Mouse (Mus musculus) c-Kit-positive CD71-negative TER-119-negative erythroid progenitor cells, embryonic 14.5 days (primary cell): ENCODE data around the gene Inpp4b.

Source experiments
- DNase-seq: peaks from one replicate; pipeline ENCODE4 v3.0.0-alpha.2; 2013; ENCODE audit warnings: low read depth

Gene Inpp4b

DNA sequence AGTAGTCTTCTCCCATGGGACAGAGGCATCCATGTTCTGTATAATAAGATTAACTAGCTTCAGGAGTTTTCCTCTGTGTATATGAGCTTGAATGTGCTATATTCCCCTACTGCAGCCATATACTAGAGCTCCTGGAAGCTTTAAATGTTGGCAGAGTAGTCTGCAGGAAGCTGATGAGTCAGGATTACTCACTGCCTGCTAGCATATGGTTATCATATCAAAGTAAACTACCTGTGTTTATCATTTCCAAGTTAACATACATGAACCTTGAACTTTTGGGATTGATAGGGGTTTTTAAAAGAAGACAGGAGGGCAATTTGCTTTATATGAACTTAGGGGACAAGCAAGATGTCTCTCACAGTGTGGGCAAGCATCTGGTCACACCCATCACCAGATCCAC is 498.2 kb downstream of the Inpp4b start:
- DNase-seq: no peak

DNA sequence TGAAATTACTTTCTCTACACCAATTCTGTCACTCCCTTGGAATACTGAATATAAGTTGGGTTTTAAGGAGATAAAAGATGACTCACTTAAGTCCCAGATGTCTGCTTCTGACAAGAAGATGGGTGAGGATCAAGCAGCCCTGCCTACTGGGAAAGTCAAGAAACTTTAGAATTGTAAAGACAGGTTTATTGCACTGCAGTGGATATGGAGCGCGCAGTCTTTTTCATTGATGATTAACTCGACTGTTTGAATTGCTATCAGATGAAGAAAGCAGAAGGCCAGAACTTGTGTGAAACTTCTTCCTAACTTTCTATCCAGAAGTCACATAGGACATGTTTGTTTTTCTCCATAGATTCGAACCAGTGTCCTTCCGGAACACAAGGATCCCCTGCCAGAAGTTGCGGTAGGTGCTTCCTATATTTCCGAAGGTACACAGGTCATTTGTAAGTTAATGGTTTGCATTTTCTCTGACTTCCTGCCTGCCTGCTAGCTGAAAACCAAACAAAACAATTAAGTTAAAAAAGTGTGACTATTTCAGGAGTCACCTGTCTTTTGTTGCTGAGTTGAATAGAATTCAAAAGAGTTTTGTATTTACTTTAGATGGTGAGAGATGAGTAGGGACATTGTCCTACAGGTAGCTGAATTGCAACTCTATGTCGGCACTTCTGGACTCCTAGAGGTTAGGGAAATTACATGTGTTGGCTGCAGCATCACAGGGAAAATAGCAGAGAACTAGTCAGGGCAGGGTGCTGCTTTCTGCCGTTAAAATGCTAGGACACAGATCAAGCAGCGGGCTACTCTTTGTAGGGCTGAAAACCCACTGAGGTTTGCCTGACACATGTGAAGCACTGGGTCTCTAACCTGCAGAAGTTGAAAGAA is 502.0 kb downstream of the Inpp4b start:
- no peak for DNase-seq

DNA sequence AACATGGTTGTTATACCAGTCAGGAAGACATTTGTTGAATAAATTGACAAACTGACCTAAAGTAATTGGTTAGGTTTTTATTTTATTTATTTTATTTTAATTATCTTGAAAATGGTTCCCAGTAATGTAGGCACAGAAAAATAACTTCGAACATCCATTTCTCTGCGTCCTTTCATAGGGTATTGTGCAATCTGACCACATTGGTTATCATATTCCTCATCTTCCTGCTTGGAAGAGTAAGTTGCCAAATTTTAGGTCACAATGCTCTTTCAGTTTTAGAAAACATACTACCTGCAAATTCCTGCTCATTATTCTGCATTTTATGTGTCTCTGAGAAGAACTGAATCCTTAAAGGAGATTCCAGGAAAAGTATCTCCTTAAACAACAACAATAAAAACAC is 505.6 kb downstream of the Inpp4b start:
- DNase-seq: no peak

DNA sequence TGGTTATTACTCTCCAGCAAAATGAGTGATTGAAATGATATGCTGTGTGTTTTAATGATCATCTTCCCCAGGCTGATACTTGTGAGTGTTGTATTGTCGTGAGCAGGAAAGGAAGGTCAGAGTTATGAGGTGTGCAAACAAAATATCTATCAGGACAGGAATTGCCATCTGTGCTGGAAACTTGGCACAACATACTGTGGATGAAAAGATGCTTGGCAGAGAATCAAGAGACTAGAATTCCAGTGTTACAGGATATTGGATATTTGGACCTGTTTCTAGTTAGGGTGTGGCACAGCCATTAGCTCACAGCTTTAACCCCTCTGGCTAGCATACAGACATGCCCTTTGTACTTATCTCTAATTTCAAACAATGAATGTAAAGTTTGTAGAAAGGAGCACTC is 507.6 kb downstream of the Inpp4b start:
- DNase-seq: no peak

DNA sequence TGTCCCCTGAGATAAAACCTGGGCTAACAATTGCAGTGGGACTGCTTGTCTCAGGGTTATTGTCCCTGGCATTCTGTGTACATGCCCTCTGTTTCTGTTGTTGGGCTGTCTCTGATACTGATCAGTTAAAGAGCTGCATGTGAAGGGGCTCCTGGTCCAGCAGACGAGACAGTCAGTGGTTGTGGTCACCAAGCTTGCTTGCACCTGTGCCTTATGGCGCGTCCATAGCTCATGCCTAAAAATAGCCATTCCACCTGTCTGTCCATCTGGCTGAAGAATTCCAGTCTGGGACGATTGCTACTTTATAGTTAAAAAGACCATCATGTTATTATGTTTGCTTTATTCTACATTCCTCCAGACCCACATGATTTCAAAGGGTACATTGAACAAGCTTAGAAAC is 510.8 kb downstream of the Inpp4b start:
- no peak for DNase-seq

DNA sequence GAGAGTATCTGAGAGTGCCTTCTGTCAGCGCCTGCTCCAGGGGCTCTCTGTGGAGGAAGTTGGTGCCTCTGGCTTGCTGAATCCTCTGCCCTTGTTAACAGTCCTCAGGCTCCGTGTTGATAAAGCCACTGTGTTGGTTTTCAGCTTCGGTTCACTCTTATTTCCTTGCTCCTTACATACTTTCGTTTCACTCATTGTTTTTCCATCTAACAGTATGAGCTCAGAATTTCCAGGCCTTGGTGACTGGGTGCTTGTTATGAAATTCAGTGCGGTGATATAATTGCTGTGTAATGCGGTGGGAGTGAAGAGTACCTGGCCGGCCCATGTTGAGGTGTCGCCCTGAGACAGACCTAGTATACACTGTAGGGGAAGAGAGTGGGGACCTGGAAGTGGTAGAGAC is 512.2 kb downstream of the Inpp4b start:
- DNase-seq: no peak

DNA sequence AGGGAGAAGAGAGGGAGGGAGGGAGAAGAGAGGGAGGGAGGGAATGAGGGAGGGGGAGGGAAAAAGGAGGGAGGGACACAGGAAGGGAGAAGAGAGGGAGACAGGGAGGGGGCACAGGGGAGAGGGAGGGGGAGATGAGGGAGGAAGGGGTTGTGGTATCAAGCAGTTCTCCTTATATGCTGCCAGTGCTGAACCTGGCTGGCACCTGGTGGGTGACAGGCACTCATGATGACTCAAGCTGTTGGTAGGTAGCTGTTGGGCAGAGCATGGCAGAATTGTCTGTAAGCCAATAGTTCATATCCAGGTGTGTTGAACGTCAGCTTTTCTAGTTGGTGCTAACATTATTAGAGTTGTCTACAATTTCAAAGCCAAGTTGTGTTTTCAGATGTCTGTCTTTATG is 512.7 kb downstream of the Inpp4b start:
- DNase-seq: no peak

DNA sequence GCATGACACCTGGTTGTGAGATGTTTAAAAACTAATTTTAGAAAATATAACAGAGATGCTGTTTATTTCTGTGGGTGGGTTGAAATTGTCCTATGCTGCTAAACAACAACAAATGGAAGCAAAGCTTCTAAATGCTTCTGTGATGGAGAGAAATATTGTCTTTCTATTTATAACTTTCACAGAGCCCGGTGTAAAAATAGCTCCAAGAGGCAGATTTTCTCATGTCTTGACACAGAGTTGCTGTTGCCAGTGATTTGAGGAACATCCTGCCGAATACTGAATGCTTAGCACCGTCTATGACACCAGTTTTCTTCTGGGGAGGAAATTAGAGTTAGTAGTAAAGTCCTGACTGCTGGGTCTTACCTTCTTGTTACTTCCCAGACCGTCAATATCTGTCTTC is 513.8 kb downstream of the Inpp4b start:
- DNase-seq: no peak

DNA sequence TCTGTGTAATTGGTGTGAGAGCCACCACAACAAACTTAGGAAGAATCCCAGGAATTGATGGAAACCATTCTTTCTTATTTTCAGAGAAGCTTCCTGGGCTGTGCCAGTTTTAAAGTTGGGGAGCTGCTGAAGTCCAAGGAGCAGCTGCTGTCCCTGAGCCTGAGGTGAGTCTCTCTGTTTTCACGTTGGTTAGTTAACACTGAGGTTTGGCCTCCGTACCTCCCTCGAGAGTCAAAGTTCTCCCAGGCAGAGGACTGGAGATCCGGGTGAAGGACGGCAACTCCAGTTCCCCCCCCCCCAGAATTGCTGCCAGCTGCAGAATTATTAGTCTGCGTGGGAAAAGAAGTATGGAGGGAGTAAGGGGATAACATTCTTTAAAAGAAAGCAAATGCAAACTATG is 514.3 kb downstream of the Inpp4b start:
- DNase-seq: no peak

DNA sequence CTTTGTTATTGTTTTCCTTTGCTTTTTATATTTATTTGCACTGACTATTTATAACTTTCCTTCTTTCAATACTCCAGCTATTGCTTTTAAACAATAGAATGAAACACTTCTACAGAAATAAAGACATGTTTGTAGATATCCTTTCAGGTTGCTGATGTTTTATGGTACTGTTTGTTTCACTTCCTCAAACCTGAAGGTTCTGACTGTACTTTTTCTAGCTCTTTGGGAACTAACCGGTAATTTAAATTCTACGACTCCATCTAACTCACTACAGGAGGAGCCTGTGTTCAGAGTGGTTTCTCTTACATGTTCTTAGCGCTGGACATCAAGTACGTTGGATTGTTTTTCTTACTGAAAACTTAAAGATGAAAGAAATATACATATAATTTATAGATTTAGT is 516.0 kb downstream of the Inpp4b start:
- no peak for DNase-seq

DNA sequence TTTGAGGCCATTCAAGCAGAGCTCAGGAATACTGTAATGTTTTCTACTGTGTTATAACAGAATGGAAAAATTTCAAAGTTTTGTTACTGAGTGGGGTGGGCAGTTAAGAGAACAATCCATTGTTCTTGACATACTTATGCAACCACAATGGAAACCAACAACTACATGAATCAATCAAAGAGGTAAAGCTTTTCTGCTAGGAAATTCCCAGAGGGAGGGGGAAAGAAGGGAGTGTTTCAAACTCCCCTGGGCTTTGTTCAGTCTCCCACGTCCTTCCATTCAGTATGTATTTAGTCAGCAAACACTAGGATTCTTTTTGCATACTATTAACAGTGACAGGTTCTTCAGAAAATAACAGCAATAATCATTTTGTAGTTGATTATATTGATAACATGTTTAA is 517.4 kb downstream of the Inpp4b start:
- no peak for DNase-seq

DNA sequence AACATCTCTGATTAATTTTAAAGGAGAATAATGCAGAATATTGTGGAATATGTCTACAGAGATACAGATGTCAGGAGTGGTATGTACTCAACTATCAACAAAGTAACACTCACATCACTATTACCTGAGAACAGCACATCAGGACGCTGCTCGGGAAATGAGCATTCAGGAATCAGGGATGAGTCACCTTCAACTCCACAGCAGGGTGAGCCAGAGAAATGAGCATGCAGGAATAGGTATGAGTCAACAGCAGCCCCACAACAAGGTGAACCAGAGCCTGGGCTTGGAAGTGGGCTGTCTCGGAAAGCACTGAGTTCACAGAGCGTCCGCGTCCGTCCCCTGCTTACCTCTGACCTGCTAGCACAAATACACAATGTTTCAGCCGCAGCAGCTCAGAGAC is 519.0 kb downstream of the Inpp4b start:
- no peak for DNase-seq

DNA sequence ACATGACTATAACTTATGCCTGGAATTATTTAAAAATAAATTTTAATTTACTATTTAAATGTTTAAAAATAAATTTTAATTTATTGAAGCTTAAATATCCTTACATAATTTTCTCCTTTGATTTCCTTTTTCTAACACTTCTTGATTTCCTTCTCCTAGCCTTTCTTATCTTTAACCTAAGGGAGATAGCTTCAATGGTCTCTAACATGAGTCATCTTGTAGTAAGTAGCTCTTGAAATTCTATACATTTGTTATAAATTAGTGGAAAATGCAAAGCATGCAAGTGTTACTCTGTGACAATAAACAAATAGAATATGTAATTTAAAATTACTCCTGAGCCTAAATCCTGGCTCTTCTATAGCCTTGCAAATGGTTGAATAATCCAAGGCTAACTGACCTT is 520.4 kb downstream of the Inpp4b start:
- DNase-seq: no peak

DNA sequence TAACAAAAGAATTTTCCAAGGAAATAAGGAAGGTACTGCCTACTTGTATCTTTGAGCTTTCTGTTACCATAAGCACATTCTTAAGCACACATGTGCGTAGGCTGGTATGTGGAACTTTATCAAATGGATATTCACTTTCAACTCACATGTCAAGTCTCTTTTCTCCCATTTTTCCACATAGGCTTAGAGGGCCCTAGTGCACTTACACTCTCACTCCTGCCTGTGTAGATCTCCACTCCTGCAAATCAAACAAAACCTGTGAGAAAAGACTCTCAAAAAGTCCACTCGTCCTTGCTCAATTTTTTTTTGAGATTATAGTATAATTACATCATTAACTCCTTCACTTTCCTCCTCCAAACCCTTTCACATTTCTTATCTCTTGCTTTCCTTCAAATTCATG is 522.0 kb downstream of the Inpp4b start:
- DNase-seq: no peak

DNA sequence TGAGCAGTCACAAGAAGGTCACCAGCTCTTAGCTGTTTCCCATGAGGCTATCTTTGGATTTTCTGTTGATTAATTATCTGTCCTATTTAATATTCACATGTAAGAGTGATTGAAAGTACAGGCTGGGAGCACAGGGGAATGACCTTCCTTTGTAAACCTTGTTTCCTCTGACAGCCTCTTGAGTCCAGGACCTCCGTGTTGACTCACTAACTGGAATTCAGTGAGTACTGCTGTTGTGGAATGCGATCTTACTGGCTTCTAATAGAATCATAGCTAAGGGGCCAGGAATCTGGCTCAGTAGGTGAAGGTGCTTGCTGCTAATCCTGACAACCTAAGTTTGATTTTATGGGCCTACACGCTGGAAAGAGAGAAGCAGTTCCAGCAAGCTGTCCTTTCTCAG is 523.3 kb downstream of the Inpp4b start:
- no peak for DNase-seq

DNA sequence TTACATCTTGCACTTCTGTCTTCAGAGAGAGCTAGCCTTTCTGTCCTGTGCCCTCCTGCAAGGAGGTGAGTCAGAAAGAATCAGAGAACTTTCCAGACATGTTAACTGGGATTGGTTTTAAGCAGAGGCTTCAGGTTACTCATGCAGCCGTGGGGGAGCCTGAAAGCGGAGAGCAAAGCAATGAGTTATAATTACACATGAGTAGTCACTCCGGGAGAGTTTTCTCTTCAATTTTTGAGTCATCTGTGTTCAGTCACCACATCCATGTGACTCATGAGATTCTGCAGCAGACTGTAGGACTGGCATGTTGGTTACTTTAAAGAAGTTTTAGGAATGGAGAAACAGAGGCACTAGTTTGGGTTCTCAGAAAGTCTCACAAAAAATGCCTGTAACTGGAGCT is 524.7 kb downstream of the Inpp4b start:
- DNase-seq: no peak

DNA sequence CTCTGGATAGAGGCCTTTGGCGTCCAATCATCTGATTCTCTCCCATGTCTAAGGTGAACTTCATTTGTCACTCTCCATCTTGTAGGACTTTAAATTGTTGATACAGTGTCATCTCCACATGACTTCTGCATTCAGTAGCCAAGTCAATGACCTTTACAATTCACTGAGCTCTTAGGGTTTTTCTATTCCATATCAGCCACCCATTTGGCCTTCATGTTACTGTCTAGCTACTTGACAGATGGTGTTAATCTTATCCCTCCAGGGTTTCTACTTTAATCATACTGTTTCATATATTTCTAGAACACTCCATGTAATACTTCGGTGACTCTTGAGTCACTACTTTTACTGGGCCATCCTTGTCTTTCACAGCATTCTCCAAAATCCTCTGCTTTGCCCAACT is 528.1 kb downstream of the Inpp4b start:
- DNase-seq: no peak

DNA sequence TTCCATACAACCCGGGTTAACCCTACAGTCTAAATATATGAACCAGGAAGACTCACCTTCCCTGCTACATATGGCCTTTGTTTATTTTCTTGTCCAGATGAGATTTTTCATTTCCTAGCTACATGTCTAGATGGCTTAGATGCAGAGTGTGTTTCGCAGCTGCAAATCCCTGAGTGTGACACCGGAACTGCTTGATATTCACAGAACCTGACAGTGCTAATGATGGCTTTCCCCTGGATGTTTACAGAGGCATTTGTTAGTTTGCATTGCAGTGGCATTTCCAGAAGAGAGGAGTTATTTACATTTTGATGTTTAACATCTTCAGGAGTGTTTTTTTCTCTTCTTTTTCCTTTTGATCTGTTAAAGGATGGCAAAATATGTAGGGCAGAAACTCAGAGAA is 537.7 kb downstream of the Inpp4b start:
- no peak for DNase-seq

DNA sequence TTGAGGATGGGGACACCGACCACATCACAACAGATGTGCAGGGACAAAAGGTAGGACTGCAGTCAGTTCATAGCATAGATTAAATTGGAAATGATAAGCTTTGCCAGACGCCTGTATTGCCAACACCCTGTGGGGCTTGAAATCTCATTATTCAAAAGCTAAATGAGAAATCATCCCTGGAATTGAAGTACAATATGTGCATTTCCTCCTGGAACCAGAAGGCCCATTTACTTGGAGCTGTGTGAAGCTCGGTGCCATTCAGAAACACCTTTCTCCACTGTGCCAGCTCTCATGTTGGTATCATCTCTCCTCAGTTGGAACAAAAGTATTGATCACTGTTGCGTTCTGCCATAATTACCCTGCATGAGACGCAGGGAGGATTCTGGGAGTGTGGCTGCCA is 541.8 kb downstream of the Inpp4b start:
- no peak for DNase-seq

DNA sequence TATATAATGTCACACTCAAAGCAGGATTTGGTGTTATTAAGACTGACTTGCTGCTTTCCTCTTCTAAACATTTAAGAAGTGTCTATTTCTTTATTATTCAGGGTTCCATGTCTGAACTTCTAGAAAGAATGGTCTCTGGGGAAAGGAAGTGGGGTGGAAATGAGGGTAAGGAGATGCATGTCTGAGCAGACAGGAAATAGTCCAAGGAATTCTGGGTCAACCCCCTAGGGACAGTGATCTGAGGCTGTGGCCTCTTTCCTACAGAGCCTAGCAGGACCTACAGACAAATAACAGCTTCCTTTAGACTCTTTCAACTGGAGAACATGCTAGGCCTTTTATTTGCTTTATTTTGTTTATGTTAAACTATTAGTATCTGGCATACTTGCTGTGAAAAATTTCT is 546.5 kb downstream of the Inpp4b start:
- no peak for DNase-seq

DNA sequence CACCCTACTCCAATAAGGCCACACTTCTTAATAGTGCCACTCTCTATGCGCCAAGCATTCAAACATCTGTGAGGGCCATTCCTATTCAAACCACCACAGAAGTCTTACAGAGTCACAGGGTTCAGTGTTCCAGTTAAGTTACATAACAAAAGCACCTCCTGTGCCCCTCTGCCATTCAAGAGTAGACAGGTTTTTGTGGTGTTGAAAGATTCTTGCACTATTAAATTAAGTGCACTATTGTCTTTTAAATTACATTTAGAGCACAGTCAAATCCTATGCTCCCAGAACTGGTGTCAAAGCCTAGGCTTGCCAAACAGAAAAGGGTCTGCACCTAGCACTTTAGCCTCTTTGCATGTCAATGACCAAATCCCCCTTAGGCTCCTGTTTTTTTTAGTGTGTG is 550.9 kb downstream of the Inpp4b start:
- no peak for DNase-seq

DNA sequence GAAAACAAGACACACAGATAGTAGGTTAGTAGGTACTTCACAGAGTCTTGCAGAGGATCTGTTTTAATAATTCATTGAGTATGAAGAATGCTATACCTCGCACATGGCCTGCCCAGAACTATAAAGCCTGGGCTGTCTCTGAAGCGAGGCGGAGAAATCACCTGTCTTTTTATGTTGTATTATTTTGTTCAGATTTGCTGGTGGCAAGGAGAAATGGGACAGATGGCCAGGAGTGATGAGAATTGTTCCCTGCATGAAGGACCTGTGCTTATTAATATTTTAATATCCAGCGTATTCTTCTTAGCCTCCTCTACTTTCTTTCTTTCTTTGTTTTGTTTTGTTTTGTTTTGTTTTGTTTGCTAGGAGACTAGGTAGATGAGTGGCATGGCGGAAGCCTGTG is 604.5 kb downstream of the Inpp4b start:
- DNase-seq: no peak

DNA sequence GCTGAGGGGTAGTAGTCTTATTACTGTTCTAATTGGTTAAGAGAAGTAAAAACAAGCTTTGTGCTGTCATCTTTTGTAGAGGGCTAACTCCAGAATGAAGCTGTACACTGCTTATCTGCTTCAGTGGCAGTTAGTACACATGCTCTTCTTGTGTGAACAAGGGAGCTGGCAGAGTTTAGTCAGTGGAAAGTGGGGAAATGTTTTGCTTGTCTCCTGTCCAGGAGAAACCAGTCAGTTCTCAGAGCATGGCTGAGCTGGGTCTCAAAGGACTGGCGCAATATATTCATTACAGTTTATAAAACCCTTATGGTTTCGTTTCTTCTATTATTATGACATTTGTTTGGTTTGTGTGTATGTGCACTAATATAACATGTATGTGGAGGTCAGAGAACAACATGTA is 610.7 kb downstream of the Inpp4b start:
- no peak for DNase-seq

DNA sequence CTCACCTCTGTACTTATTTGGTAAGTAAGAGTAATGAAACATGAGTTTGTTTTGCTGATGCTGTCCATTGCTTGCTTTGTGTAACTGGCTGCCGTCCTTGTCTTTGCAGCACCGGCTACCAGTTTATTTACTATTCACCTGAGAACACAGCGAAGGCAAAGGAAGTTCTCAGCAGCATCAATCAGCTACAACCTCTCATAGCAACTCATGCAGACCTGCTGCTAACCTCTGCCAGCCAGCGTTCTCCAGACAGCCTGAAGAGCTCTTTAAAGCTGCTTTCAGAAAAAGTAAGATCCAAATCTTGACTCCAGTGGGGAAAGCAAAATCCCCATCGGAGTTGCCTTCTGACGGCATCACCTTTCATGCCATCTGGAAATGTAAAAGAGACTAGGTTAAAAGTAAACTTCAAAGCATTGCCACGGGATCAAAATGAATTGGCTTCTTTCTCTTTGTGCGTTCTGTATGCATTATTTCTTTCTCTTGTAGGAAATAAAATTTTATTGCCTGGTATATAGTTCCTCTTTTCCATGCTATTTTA is 642.8 kb downstream of the Inpp4b start:
- no peak for DNase-seq
